Mouse (Mus musculus) gonadal fat pad, adult 2 months (tissue): Measurements from ENCODE around the gene Lypla2. TPM values are rescaled to one million over a fixed set of nuclear protein-coding genes. Genes with fewer than 3 reads are reported as not detected.
"Not testable (repeated sequence)": the region's sequence is repeated elsewhere in the genome, so short reads cannot be mapped to it uniquely, and the experiment has no call there.

Experiments
- DNase-seq: peaks from one replicate; pipeline ENCODE4 v3.0.0-alpha.2; 2012; ENCODE audit warnings: low read depth
- polyA plus RNA-seq: library from polyadenylated mRNA; depleted of rRNA; stranded (reverse); fragments of >200 nt; gene quantifications from 2 replicates; pipeline ENCODE4 v1.2.3, GENCODE M21; 2012

The Lypla2 gene
- polyA plus RNA-seq, 1 experiment, result 75.3 TPM

GRCm38 (mm10) chr4:135949911-135950310 is 22.5 kb downstream of the Lypla2 start:
- DNase-seq, result no peak

- no peak for DNase-seq
These were observed 23.0 kb downstream of the Lypla2 start for GRCm38 (mm10) chr4:135949475-135949874.

GRCm38 (mm10) chr4:135948142-135948541 is 24.3 kb downstream of the Lypla2 start:
- no peak for DNase-seq

- no peak for DNase-seq
These were observed 25.6 kb downstream of the Lypla2 start for GRCm38 (mm10) chr4:135946659-135947301.

GRCm38 (mm10) chr4:135946278-135946658 is 26.2 kb downstream of the Lypla2 start, which contains the start of gene Hmgcl:
Gene Hmgcl, plus strand, starts transcription at chr4:135946448.
- no peak for DNase-seq

- DNase-seq, result no peak
These were observed 26.7 kb downstream of the Lypla2 start for GRCm38 (mm10) chr4:135945706-135946105.

- DNase-seq, result no peak
These were observed 29.0 kb downstream of the Lypla2 start for GRCm38 (mm10) chr4:135943389-135943788.

- no peak for DNase-seq
These were observed 30.2 kb downstream of the Lypla2 start for GRCm38 (mm10) chr4:135942193-135942592.

GRCm38 (mm10) chr4:135941026-135941425 is 31.4 kb downstream of the Lypla2 start:
- not testable (repeated sequence) for DNase-seq

- DNase-seq, result no peak
These were observed 33.6 kb downstream of the Lypla2 start for GRCm38 (mm10) chr4:135938858-135939257.

GRCm38 (mm10) chr4:135935502-135935901 is 36.9 kb downstream of the Lypla2 start:
- DNase-seq, result no peak

- DNase-seq, result no peak
These were observed 37.5 kb downstream of the Lypla2 start for GRCm38 (mm10) chr4:135934708-135935500.

- no peak for DNase-seq
These were observed 40.6 kb downstream of the Lypla2 start for GRCm38 (mm10) chr4:135931832-135932231.

- DNase-seq, result no peak
These were observed 42.2 kb downstream of the Lypla2 start for GRCm38 (mm10) chr4:135930239-135930638.

GRCm38 (mm10) chr4:135929828-135930227 is 42.6 kb downstream of the Lypla2 start:
- no peak for DNase-seq

GRCm38 (mm10) chr4:135929405-135929804 is 43.0 kb downstream of the Lypla2 start:
- no peak for DNase-seq

GRCm38 (mm10) chr4:135928376-135928775 is 44.0 kb downstream of the Lypla2 start:
- no peak for DNase-seq

- no peak for DNase-seq
These were observed 45.6 kb downstream of the Lypla2 start for GRCm38 (mm10) chr4:135926861-135927260.

GRCm38 (mm10) chr4:135926195-135926808 is 46.1 kb downstream of the Lypla2 start:
- DNase-seq, result no peak

GRCm38 (mm10) chr4:135925341-135925740 is 47.1 kb downstream of the Lypla2 start:
- no peak for DNase-seq

- DNase-seq, result no peak
These were observed 48.0 kb downstream of the Lypla2 start for GRCm38 (mm10) chr4:135924418-135924817.

GRCm38 (mm10) chr4:135922190-135922589 is 50.2 kb downstream of the Lypla2 start:
- no peak for DNase-seq
